Mouse (Mus musculus): ENCODE results near the gene Chst11.

- TF ChIP-seq CTCF (IDR thresholded peaks at IDR 0.05; ENCODE audit: extremely low read depth, insufficient read depth, low read length) (no peak), POLR2A (IDR thresholded peaks at IDR 0.05; ENCODE audit: extremely low read depth, insufficient read depth, low read length) (no peak)
Observed at GRCm38 (mm10) chr10:82987394-82987793, 2.1 kb downstream of the Chst11 start.
